Mouse (Mus musculus): ENCODE data around the gene Zfp36l2.

DNA sequence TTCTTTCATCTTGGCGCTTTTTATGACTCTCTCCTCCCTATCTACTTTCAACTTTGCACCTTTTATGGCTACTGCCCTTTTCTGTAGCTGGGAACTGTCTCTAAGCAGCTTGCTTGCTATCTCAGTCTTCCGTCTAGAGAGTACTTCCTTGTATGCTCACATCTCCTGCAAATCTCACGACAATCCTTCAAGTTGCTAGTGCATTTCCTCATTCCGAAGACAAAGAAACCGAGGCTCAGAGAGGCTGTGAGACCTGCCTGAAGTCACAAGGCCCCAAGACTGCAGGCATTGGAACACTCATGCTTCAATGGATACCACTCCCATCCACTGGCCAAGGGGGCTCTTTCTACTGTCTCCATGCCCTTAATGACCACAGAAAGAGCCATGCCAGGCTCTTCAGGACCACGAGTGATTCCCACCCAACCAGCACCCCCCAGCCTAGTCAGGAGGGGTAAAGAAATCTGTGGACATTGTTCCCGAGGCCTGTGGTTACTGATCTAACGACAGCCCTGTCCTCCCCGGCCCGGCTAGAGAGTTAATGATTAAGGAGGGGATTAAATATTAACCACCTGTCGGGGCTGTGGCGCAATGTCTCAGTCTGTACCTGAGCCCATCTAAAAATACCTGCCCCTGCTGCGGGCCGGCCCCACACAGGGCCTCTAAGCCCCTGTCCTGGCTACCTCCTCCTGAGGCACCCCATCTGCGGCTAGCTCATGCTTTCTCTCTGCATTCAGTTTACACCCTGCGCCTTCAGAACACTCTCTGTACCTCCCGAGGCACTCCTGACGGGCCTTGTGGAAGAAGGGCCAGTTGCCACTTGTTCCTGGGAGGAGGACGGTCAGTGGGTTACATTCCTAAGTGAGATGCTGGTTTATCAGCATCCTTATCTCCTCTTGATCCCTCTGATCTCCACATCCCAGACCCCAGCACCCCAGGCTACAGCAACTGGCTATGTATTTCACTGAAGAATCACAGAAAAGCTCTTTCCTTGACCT, 30.7 kb downstream of the Zfp36l2 start:
- TF ChIP-seq CTCF (IDR thresholded peaks at IDR 0.05) (no peak), EP300 (IDR thresholded peaks at IDR 0.05) (no peak)
